Mouse (Mus musculus) megakaryocyte-erythroid progenitor cell, adult 5 weeks (primary cell): ENCODE data around the gene Gk2. TPM values are rescaled to one million over a fixed set of nuclear protein-coding genes. Genes with fewer than 3 reads are reported as not detected.

Source experiments
- polyA plus RNA-seq: library from polyadenylated mRNA; stranded (reverse); fragments of >175 nt; gene quantifications from 2 replicates; pipeline ENCODE4 v1.2.3, GENCODE M21; 2012

The Gk2 gene
- not detected in 2 replicates for polyA plus RNA-seq

DNA sequence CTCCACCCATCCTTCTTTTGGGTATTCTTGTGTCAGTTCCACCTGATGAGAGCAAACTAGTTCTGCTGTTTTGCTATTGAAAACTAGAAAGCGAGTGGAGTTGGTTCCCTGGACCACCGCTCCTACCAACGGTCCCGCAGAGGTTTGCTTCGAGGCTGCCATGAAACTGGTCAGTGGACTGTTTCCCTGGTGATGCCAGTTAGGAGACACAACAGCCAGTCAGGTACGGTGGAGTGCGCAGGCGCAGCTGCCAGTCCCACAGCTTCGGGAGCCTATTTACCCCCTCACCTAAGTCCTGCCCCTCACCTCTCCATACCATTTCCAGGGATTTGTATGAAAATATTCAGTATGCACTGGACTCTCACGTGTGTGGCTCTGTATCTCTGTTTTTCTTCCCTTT lies at the start of gene Gk2:
TSS of gene Gk2 (minus strand) at position 206 of the 400 bp plus-strand sequence.

Other genes with a start within 250 kb of the Gk2 start
- gene Naa11, start 64.6 kb downstream of the Gk2 start, polyA plus RNA-seq: not detected in 2 replicates